Mouse (Mus musculus) C2C12 (cell line): Measurements from ENCODE around the gene Bcar3.

ENCODE experiments used
- CTCF ChIP-seq: IDR thresholded peaks from one replicate; pipeline ENCODE4 v1.5.1; 2011; ENCODE audit not compliant: control insufficient read depth, insufficient read depth, insufficient read length
- USF1 ChIP-seq: IDR thresholded peaks from one replicate; pipeline ENCODE4 v1.6.1; 2011; ENCODE audit warnings: low read depth, mild to moderate bottlenecking, control low read depth, moderate library complexity

GRCm38 (mm10) chr3:122418564-122419274, 124.8 kb downstream of the Bcar3 start:
- TF ChIP-seq CTCF (no peak), USF1 (no peak)
